Mouse (Mus musculus): ENCODE measurements around the gene Znhit6.
A peak's percentile ranks its signal among the peaks of the same experiment; 100 is the strongest.

Gene Znhit6

DNA sequence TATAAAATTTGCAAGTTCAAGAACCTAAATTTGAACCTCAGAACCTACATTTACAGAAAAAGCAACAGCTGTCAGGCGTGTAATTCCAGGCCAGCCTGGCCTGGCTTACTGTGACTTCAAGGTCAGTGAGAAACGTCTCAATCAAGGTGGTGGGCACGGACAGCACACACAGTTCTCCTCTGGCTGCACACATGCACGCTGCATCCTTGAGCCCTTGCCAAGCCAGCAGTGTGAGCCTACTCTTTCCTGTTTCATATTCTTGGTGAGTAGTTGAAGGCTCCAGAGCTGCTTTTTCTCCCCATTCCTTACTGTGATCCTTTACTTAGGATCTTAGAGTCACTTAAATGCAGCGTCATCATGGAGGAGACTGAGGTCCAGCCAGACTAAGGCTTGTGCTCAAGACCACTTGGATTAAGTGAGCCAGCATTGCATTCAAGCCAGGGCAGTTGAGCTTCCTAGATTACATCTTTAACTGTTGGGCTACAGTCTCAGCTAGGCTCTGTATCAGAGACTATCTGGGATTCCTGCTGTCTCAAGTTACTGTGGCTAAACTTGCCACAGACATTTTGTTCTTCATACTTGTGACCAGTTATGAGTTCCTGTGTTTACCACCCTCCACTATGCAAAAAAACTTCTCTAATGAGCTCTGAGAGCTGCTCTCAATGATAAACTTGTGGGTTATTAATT is 29.6 kb downstream of the Znhit6 start:
- no peak for DNase-seq (ENCODE audit: low spot score in 2 of 2)

DNA sequence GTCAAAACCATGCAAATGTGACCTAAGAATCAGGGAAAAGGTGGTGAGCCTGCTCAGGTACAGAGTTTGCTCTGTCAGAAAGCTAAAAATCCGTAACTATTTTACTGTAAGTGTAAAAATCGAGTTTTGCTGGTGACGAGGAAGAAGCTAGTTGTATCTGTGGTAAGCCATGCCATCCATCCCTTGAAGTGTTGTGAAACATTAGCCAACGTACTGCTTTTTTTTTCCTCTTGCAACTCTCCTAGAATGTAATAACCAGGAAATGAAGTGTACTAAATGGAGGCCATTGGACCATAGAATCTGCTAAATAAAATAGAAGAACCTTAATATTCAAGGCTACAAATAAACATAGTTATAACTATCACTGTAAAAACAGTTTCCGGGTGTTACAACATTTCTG is 32.3 kb downstream of the Znhit6 start:
- DNase-seq (ENCODE audit: low spot score in 2 of 2), result no peak

DNA sequence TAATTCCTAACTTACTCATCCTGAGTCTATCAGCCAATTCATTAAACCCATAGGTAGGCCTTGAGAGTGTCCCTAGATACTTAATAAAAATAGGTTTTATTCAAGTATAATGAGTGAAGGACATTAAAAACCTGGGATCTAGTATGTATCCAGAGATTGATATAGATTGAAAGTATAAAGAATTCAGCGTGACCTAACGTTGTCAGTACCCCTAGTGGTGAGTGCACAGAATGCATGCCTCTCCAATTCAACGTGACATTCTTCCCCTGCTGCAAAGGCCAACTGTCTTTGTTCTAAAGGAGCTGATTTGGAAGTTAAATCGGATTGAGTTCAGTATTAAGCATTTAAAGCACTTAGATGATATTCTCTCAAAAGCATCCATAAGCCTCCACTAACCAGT is 36.7 kb downstream of the Znhit6 start:
- no peak for DNase-seq (ENCODE audit: low spot score in 2 of 2)

DNA sequence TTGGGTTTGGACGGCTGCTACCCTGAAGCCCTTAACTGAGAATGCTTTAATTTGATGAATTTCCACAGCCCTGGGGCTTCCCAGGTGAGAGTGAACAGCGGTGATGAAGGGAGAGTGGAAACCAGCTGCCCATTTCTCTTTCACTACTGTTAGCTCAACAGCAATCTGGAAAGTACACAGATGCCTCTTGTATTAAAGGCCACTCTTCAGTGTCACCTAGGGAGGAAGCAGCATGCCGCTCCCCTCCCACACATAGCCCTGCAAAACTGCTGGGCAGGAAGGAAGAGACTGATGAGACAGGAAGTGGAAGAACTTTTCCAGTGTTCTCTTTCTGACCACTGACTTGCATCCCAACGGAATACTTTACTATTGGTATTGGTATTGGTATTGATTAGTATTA is 37.2 kb downstream of the Znhit6 start:
- no peak for DNase-seq (ENCODE audit: low spot score in 2 of 2)

DNA sequence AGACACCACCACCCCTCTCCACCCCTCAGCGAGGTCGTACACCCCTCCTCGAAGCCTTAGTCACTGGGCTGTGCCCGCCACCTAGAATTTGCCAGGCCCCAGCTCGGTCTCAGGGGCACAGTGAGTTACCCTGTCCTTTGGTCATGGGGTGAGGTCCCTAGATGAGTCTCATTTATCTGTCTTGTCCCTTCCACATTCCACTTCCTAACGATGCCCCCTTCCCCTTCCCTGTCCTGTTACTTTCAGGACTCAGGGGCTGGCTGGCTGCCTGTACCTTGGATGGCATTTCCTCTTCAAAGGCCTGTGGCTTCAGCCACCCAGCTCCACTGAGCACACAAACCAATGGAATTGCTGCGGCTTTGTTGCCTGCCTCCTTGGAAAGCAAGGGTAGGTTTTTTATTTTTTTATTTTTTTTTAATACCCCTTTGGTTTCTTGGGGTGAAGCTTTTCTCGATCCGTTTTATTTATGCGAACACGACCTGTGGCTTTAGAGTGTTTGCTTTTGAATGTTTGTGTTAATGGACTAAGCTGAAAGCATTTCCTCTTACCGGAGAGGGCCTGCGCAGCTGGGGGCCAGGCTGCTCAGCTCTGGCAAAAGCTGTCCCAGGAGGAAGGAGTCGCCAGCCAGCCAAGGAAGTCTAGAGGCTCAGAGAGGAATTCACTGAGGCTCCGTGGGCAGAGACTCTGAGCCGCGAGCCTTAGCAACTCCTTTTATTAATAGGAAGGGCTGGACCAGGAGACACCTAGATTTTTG is 38.5 kb downstream of the Znhit6 start:
- peak in 1 of 2 experiments; percentile 12 for DNase-seq (ENCODE audit: low spot score in 2 of 2)

DNA sequence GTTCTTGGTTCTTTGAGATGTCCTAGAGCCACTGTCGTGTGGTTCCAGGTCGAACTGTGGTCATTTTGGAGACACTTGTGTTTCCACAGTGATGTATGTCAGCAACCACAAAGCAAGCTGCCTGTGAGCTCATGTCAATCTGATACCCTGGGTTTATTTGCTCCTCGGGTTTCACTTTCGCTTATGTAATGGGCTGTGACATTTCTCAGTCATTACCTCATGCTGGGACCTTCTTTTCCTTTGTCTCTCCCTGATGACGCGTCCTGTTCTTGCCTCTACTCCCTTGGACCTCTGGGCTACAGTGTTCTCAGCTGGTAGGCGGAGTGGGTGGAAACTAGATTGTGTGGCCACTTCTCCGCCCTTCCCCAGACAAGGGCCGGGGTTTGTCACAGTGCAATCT is 42.3 kb downstream of the Znhit6 start:
- no peak for DNase-seq (ENCODE audit: low spot score in 2 of 2)

DNA sequence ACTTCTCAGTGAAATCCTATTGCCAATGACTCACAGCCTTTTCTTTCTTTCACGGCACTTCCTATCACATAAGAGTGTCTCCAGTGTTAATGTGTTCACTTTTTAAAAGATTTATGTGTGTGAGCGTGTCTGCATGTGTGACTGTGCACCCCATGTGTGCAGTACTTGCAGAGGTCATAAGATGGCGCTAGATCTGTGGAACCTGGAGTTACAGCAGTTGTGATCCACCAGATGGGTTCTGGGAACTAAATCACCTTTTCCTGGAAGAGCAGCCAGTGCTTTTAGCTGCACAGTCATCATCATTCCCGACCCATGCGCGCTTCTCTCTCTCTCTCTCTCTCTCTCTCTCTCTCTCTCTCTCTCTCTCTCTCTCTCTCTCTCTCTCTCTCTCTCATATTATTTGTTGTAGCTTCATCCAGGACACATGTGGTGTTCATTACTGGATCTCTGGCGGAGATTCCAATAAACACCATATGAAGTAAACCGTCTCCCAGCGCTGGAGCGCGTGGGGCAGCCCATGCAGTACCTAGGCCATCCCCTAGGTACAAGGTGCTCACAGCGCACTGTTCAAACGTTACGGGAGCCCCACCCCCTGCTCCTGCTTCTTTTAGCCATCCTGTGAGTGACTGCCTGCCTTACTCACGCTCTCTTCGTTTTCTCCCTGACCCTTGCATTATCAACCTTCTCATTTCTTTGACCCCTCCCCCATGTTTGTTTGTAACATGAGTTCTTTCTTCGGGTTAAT is 43.8 kb downstream of the Znhit6 start:
- no peak for DNase-seq (ENCODE audit: low spot score in 2 of 2)

DNA sequence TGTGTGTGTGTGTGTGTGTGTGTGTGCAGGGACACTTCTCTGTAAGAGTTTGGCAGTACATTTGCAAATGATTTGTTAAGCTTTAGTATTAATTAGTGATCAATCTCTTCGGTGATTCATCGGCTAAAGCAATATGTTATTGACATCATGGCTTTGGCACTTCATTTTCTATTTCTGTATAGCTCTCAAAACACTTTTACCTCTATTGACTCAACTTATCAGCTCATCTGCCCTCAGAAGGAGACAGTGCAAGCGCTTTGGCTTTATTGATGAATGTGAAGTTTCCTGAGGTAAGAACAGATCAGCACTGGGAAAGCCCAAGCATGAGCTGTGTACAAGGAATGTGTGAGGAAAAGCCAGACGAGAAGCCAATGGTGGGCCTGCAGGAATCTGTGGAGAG is 45.2 kb downstream of the Znhit6 start:
- no peak for DNase-seq (ENCODE audit: low spot score in 2 of 2)

DNA sequence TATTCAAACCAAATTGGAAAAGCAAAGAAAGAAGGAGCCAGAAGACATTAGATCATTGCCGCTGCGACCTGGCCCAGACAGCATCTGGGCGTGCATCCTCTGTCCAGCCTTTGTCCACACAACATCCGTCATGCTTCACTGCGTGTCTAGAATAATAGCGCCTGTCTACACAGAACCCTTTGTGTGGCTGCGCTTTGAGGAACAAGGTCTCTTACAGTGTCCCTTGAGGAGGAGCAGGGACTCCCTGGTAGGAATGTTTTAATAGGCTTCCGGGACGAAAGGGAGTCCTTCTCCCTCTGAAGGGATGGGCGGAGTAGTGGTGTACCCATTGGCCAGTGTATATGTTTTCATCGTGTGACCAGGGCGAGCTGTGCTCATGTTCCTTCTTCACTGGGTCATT is 47.0 kb downstream of the Znhit6 start:
- DNase-seq (ENCODE audit: low spot score in 2 of 2), result no peak

DNA sequence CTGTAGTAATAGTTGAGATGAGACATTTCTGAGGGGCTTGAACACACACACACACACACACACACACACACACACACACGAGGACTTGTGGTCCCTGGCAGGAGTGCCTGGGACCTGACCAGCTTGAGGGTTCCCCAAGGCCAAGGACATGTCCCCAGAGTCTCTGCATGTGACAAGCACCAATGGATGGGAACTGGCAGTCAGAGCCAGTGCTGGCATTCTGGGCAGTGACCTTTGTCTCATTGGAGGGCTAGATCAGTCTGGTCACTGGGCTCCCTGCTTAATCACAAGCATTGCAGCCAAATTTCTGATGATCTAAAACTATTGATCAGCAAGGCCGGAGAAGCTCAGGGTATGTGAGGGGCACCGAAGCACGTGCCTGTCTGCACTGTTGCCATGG is 48.8 kb downstream of the Znhit6 start:
- peak; percentile 61 to 63 for DNase-seq (ENCODE audit: low spot score in 2 of 2)

DNA sequence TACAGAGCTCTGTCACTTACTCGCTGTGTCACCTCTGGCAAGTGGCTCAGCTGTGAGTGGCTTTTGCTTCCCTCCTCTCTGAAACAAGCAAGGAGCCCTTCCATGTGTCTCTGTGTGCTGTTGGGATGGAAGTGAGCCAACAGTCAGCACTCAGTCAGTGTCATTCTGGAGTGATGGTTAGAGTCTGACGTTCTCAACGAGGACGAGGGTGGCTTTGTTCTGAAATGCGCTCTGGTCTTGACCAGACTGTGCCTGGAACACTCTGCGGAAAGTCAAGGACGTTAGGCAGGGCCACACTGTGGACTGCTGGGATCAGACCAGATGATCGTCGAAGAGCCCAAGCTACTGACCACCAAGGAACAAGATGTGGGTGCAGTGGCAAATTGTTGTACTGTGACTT is 49.5 kb downstream of the Znhit6 start:
- DNase-seq (ENCODE audit: low spot score in 2 of 2), result no peak

DNA sequence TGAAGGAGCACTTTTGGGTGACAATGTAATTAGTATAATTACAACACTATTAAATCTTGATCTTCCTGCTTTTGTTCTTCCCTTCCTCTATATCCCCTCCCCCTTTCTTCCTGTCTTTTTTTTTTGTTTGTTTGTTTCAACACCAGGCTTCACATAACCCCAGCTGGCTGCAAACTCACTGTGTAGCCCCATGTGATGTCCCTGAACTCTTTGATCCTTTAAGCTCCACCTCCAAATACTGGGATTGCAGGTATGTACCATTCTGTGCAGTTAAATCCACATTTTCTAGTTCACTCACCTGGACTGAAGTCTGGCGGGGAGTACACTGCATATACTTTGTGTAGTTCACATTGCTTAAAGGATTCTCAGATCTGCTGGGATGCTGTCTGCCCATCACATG is 50.1 kb downstream of the Znhit6 start:
- DNase-seq (ENCODE audit: low spot score in 2 of 2), result no peak

DNA sequence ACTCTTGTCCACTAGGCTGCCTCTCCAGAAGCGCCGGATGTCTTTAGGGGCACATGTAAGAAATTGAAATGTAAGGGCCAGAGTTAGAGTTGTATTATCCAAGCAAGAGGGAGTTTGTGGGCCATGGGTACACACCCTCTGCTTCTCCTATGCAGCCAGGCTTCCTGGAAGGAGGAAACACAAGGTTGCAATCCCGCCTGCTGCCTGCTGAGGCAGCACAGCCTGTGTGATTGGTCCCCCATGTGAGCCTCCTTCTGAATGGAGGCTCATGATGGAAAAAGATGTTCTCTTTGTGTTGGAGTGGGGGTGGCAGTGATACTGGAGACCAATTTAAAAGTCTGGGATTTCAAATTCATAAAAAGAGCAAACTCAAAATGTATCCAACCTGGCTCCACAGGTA is 51.8 kb downstream of the Znhit6 start:
- DNase-seq (ENCODE audit: low spot score in 2 of 2), result no peak

DNA sequence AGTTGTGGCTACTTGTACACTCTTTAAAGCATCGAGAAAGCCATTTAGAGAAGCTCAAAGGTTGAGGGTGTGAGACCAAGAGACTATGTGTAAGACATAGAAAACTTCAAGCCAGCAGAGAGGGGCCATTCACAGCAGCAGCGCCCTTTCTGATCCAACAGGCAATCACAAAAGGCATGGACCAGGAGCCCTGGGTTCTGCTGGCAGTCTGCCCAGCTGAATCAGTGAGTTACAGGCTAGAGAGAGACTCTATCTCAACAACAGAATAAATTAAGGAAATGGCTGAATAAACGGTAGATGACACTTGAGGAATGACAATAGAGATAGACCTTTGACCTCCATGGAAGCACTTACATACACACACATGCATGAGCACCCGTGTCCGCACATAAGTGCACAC is 52.6 kb downstream of the Znhit6 start:
- DNase-seq (ENCODE audit: low spot score in 2 of 2), result no peak

DNA sequence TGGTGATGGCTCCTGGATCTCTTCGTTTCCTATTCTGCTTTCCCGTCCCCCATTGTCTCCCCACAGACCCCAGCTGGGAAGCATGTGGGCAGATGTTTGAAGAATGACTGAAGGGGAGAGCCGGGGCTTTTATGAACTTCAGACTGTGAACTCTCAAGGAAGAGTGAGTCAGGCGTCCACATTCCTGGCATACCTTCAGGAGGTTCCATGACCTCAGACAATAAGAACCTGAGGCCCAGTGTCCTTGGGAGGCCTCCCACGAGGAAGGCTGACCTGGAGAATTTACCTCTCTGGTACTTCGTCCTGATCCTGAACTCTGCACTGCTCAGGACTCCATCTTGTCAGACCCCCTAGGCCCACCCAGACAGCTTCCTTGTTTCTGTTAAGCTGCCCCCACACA is 56.9 kb downstream of the Znhit6 start:
- DNase-seq (ENCODE audit: low spot score in 2 of 2), result no peak

DNA sequence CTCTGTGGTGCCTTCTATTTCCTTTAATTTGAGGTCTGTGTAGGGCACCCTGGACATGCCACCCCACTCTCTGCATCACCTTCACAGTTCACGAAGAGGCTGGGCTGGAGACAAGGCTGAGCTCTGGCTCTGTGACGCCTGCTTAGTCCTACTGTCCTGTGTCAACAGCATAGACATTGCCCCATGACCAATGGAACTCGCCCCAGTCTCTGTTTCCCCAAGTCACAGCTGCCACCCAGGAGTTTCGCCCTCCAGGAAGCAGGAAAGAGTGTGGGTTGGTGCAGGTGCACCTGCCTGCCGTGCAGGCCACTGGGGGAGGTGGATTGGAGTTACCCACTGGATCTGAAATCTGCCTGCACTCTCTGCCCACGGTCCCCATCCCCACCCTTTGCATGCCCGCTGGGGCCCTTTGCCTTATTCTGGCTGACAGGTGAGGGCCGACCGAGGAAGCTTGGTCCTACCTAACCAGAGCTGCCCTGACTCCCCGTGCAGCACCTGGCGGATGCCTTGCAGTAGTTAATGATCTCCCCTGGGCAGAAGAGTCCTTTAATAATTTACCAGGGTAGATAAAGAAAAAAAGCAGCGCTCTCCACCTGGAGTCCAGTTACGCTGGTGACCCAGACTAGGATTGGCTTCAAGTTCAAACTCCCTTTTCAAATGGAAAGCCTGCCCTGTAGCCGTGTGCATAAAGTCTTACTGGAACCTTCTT is 58.2 kb downstream of the Znhit6 start:
- DNase-seq (ENCODE audit: low spot score in 2 of 2), result no peak

DNA sequence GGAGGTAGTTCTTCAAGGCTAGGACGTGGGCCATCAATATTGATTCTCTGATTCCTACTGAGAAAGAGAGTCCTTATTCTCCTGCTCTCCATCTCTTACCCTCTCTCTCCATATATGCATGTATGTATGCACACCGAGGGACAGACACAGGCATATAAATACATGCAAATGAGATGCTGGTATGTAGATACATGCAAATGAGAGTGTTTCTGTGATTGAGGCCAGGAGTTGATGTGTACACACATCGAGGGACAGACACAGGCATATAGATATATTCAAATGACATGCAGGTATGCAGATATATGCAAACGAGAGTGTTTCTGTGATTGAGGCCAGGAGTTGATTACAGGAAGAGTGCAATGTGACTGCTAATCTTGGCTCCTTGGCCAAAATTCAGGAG is 64.2 kb downstream of the Znhit6 start:
- no peak for DNase-seq (ENCODE audit: low spot score in 2 of 2)

DNA sequence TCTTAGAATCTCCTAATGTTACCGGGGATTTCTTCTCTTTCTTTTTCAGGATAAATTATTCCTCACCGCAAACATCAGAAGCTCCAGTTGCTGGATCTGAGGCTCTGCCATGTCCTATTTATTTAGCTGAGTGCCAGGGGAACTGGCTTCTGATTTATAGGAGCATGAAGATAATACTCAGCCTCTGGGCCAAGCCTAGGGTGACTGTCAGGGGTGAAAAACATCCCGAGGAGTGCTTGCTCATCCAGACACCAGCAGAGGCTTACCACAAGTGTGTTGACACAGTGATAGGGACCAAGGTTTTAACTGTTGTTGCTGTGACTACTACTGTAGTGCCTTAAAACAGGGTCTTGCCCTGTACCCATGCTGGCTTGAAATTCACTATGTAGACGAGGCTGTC is 64.6 kb downstream of the Znhit6 start:
- no peak for DNase-seq (ENCODE audit: low spot score in 2 of 2)

DNA sequence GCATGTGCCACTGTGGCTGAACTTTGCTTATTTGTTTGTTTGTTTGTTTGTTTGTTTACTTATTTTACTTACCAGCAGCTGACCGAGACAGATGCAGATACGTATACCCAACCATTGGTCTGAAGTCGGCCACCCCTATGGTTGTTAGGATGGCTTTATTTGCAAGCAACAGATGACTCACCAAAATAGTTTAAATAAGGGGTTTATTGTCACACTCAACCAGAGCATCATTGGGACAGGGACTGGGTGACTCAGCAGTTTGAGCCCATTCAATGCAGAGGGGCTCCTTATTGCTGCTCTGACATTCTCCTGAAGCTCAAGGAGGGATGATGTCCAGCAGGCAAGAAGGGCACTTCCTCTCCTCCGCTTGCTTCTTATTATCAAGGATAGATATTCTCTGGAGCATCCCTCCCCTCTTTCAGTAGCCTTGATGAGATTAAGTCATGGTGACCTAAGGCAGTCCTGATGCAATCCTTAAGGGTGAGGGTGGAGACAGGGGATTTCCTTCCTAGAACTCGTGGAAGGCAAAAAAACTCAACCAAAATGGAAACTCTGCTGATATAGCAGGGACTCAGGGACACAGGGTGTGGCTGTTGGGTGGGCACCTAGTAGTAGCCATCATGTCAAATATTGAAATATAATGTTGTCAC is 65.2 kb downstream of the Znhit6 start:
- DNase-seq (ENCODE audit: low spot score in 2 of 2), result no peak

DNA sequence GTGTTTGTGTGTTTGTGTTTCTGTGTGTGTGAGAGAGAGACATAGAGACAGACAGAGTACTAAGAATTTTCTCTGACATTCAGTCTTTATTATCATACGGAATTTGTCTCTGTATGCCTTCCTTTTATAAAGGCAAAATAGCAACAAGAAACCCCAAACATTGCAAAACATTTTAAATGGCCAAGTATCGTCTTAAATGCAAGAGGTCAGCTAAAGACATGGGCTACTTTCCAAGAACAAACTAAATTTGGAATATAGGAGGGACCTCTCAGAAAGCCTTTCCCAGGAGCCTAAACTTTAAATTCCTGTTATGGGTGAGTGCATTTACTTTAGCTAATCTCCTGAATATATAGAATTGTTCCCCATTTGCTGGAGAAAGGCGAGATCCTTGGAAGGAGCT is 65.9 kb downstream of the Znhit6 start:
- DNase-seq (ENCODE audit: low spot score in 2 of 2), result no peak

DNA sequence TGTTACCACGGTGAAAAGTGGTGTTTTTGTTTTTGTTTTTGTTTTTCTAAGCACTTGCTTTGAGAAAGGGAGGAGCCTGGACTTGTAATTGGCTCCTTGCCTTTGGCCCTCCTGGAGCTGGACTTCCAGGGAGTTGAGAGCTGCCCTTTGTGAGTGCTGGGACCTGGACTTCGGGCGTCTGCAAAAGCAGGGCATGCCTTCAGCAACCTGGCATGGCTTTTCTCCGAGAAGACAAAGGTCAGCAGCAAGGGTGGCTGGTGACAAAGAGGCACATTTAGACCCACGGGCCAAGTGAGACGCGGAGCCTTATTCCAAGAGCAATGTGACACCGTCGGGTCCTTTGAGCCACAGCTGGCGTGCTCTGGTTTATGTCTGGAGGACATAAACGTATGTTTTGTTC is 66.9 kb downstream of the Znhit6 start:
- DNase-seq (ENCODE audit: low spot score in 2 of 2), result no peak

DNA sequence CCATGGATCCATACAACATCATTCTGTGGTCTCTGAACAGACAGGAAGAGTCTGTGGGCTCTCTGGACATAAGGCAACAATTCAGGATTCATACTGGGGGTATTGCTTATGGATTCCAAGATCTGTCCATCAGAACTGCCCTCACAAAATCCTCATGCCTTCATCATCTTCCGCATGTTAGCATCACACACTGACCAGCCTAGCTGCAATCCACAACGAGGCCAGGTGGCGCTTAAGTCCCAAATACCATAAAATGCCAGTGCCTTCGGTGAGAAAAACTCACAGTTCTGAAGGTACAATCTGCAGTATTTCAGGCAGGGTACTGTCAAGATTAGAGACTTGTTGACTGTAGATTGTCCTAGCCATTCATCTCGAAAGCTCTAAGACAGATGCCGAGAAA is 69.5 kb downstream of the Znhit6 start:
- DNase-seq (ENCODE audit: low spot score in 2 of 2), result no peak

Measured in heart, adult 9 months (tissue).